32 mouse cellular contexts compared by ENCODE assay signal in genomic region chr13:34711410-34711809, GRCm38 (mm10). TPM values are rescaled to one million over a fixed set of nuclear protein-coding genes. Genes with fewer than 3 reads are reported as not detected.
A peak's percentile ranks its signal among the peaks of the same experiment; 100 is the strongest.
DNase-seq lines count a peak whose midpoint lies in the region; ATAC-seq and TF ChIP-seq lines count a peak whose summit lies in the region.
"Had no signal": no experiment of that assay in that cellular context is flagged by ENCODE, and none has a peak within 500 bp of the region (broad histone marks: within the 10 kb centered on the region; RNA-seq: fewer than 3 reads in every experiment).

No protein-coding gene starts in this region.

- H3K79me2 ChIP-seq in CH12.LX (replicated peaks; ENCODE audit: control insufficient read depth, extremely low read depth, insufficient read depth, poor library complexity, severe bottlenecking) = no peaks in the 10 kb centered on the region

- dilution Hi-C loops in CH12.LX (cut with MboI; ENCODE audit: extremely low pct_ligation_motif_present, extremely low pct_unique_long_range_greater_than_20kb, low sequenced_read_pairs) = no loop called here

- H3K36me3 ChIP-seq in kidney, postnatal 0 days (ENCODE audit: insufficient read depth, low read length) = no peaks in the 10 kb centered on the region
- no peaks in the 10 kb centered on the region for H3K36me3 ChIP-seq in kidney, embryonic 14.5 days (ENCODE audit: control insufficient read depth, insufficient read depth, low read length)
- H3K36me3 ChIP-seq in CH12.LX (replicated peaks in 1 of 2; ENCODE audit: control insufficient read depth in 1 of 2, insufficient read depth in 1 of 2, low read length in 1 of 2) = no peaks in the 10 kb centered on the region
- H3K36me3 ChIP-seq: embryonic facial prominence, embryonic 10.5 days; forebrain, embryonic 15.5 days; hindbrain, embryonic 15.5 days; limb, embryonic 12.5 days; neural tube, embryonic 12.5 days; stomach, embryonic 15.5 days had no signal

- in situ Hi-C loops in CH12.LX (cut with MboI; ENCODE audit: low pct_ligation_motif_present, low pct_unique_long_range_greater_than_20kb, low sequenced_read_pairs) = no loop called here

- no peak overlapping the region for H3K9ac ChIP-seq in kidney, postnatal 0 days (ENCODE audit: low read depth, low read length)
- no peak overlapping the region for H3K9ac ChIP-seq in kidney, embryonic 14.5 days (ENCODE audit: low read depth, low read length)
- H3K9ac ChIP-seq in CH12.LX (ENCODE audit: insufficient read depth, low read depth) = no peak overlapping the region
- H3K9ac ChIP-seq: forebrain, embryonic 15.5 days; hindbrain, embryonic 15.5 days; limb, embryonic 12.5 days; liver, postnatal 0 days; neural tube, embryonic 12.5 days; stomach, embryonic 15.5 days had no signal

- DNase-seq in kidney, postnatal 0 days (ENCODE audit: low spot score) = no peak
- DNase-seq in CH12.LX (ENCODE audit: extremely low read depth) (peak; percentile 52), R1 (ENCODE audit: low read depth, low spot score) (peak; percentile 20)
- DNase-seq in right cerebral cortex, postnatal 14 days = no peak
- no peak for DNase-seq in thymus, postnatal 10 days (ENCODE audit: low spot score in 2 of 2)
- no peak for DNase-seq in frontal cortex, postnatal 14 days (ENCODE audit: low spot score in 2 of 2)
- DNase-seq: adrenal gland, postnatal 25 days; cerebellum, adult 9-10 months; gastrocnemius, postnatal 36 days; heart, postnatal 4 days; kidney, adult 8-10 months; layer of hippocampus, postnatal 36 days; liver, postnatal 0 days; lung, postnatal 14 days; midbrain, embryonic 14.5 days; right cerebral cortex, postnatal 4 days; thymus, adult 18-20 months; thymus, postnatal 4 days had no signal

- no peak for TF ChIP-seq POLR2A in CH12.LX (IDR thresholded peaks at IDR 0.05; ENCODE audit: low read depth, low read length)

- TF ChIP-seq CTCF in kidney, postnatal 0 days (IDR thresholded peaks at IDR 0.05; ENCODE audit: low read depth) = peak; percentile 16; the same call in 1 of the 2 replicates
- peak in 1 of 2 experiments; percentile 22; a peak in 2 of 4 replicates for TF ChIP-seq CTCF in CH12.LX (conservative IDR thresholded peaks at IDR 0.05 in 1 of 2, IDR thresholded peaks at IDR 0.05 in 1 of 2; ENCODE audit: low read depth in 2 of 2, low read length in 2 of 2)

- no peak overlapping the region for H3K27ac ChIP-seq in kidney, postnatal 0 days
- H3K27ac ChIP-seq in kidney, embryonic 14.5 days (ENCODE audit: low read depth, low read length) = no peak overlapping the region
- no peak overlapping the region for H3K27ac ChIP-seq in CH12.LX (ENCODE audit: insufficient read depth, low read depth)
- H3K27ac ChIP-seq: embryonic facial prominence, embryonic 10.5 days; forebrain, embryonic 15.5 days; hindbrain, embryonic 15.5 days; layer of hippocampus, adult 2 months; limb, embryonic 12.5 days; neural tube, embryonic 12.5 days; stomach, embryonic 15.5 days had no signal

- no peak overlapping the region for H3K4me2 ChIP-seq in kidney, postnatal 0 days (ENCODE audit: low read length)
- H3K4me2 ChIP-seq in kidney, embryonic 14.5 days (replicated peaks; ENCODE audit: low read depth, low read length) = no peak overlapping the region
- H3K4me2 ChIP-seq in CH12.LX (ENCODE audit: insufficient read depth, low read depth, poor library complexity, severe bottlenecking) = no peak overlapping the region
- H3K4me2 ChIP-seq: forebrain, embryonic 15.5 days; hindbrain, embryonic 15.5 days; limb, embryonic 12.5 days; liver, embryonic 11.5 days; neural tube, embryonic 12.5 days; stomach, embryonic 15.5 days had no signal

- no peaks in the 10 kb centered on the region for H3K4me1 ChIP-seq in kidney, postnatal 0 days (replicated peaks; ENCODE audit: insufficient read depth, low read length)
- H3K4me1 ChIP-seq in kidney, embryonic 14.5 days (ENCODE audit: control insufficient read depth, insufficient read depth, low read length) = peaks cover 7% of the 10 kb centered on the region; the same call in 1 of the 2 replicates
- H3K4me1 ChIP-seq in CH12.LX (ENCODE audit: control insufficient read depth in 1 of 2, insufficient read depth in 2 of 2) = peaks cover 7 to 17% of the 10 kb centered on the region in 2 experiments
- H3K4me1 ChIP-seq: embryonic facial prominence, embryonic 10.5 days; forebrain, embryonic 15.5 days; hindbrain, embryonic 15.5 days; neural tube, embryonic 12.5 days; stomach, embryonic 15.5 days had no signal

- no peak overlapping the region for H3K4me3 ChIP-seq in kidney, postnatal 0 days (replicated peaks; ENCODE audit: low read depth, low read length)
- H3K4me3 ChIP-seq in kidney, embryonic 14.5 days (ENCODE audit: low read length) = no peak overlapping the region
- H3K4me3 ChIP-seq in CH12.LX (replicated peaks in 1 of 3; ENCODE audit: low read depth in 2 of 3, low read length in 2 of 3, poor library complexity in 1 of 3) = no peak overlapping the region
- H3K4me3 ChIP-seq: embryonic facial prominence, embryonic 10.5 days; forebrain, embryonic 15.5 days; hindbrain, embryonic 15.5 days; layer of hippocampus, adult 2 months; limb, embryonic 12.5 days; neural tube, embryonic 12.5 days; stomach, embryonic 15.5 days had no signal

- no peak for TF ChIP-seq EP300 in CH12.LX (IDR thresholded peaks at IDR 0.05; ENCODE audit: low read length)

- no peaks in the 10 kb centered on the region for H3K27me3 ChIP-seq in kidney, postnatal 0 days (ENCODE audit: insufficient read depth, low read length)
- no peaks in the 10 kb centered on the region for H3K27me3 ChIP-seq in kidney, embryonic 14.5 days (ENCODE audit: control insufficient read depth, insufficient read depth, low read length)
- no peaks in the 10 kb centered on the region for H3K27me3 ChIP-seq in CH12.LX (replicated peaks)
- H3K27me3 ChIP-seq: forebrain, embryonic 15.5 days; hindbrain, embryonic 15.5 days; limb, embryonic 12.5 days; neural tube, embryonic 12.5 days; stomach, embryonic 15.5 days had no signal

- no peak for ATAC-seq in kidney, postnatal 0 days (replicated peaks; ENCODE audit: low FRiP score, low read depth)
- no peak for ATAC-seq in kidney, embryonic 14.5 days (ENCODE audit: low FRiP score, low TSS enrichment)
- ATAC-seq: forebrain, embryonic 15.5 days; liver, postnatal 0 days had no signal

- peak; percentile 12 for TF ChIP-seq RAD21 in CH12.LX (IDR thresholded peaks at IDR 0.05; ENCODE audit: low read depth, low read length)

- WGBS in kidney, postnatal 0 days = 83% methylated on average over 4 of the region's 4 CpGs
- 82% methylated on average over 4 of the region's 4 CpGs for WGBS in kidney, embryonic 14.5 days

- H3K9me3 ChIP-seq in kidney, postnatal 0 days (replicated peaks; ENCODE audit: low read length) = no peaks in the 10 kb centered on the region
- H3K9me3 ChIP-seq in kidney, embryonic 14.5 days (ENCODE audit: control insufficient read depth, low read length) = no peaks in the 10 kb centered on the region
- no peaks in the 10 kb centered on the region for H3K9me3 ChIP-seq in CH12.LX (replicated peaks; ENCODE audit: low read length)
- H3K9me3 ChIP-seq: embryonic facial prominence, embryonic 10.5 days; forebrain, embryonic 15.5 days; hindbrain, embryonic 15.5 days; limb, embryonic 12.5 days; neural tube, embryonic 12.5 days; stomach, embryonic 15.5 days had no signal

TF ChIP-seq in CH12.LX, 34 proteins besides CTCF, POLR2A, EP300 and RAD21:
- TF ChIP-seq MAFK (IDR thresholded peaks at IDR 0.05; ENCODE audit: insufficient replicate concordance, low read length) (peak; percentile 52; the same call in 1 of the 2 replicates), SMC3 (IDR thresholded peaks at IDR 0.05; ENCODE audit: low read depth, low read length) (peak; percentile 18; the same call in 1 of the 2 replicates), MAX (IDR thresholded peaks at IDR 0.05; ENCODE audit: low read length) (no peak)

RNA-seq across cellular contexts. Expression of gene Fam50b, which starts 23.2 kb away (rescaled TPM):
- polyA plus RNA-seq in kidney, postnatal 0 days (2015; fragmentation: Nextera tagmentation; extraction: Ambion mirVana) = not detected in 2 replicates
- polyA plus RNA-seq in kidney, embryonic 14.5 days (2014; fragmentation: Nextera tagmentation; extraction: Ambion mirVana) = not detected in 2 replicates
- total RNA-seq in CH12.LX (2012; rRNA removed) (0.08 and 0.13 TPM in 2 replicates), CH12.LX (2014; rRNA removed) (0.24 TPM in 1 of 2 replicates, not detected in the other)
- not detected in 2 replicates for polyA plus RNA-seq in CH12.LX (2012; ENCODE audit: insufficient read length, low read depth)
- total RNA-seq: adrenal gland, postnatal 25 days; gastrocnemius, adult 18-20 months; gastrocnemius, postnatal 36 days; heart, postnatal 4 days; layer of hippocampus, adult 2 months; layer of hippocampus, postnatal 36 days; left cerebral cortex, postnatal 10 days; megakaryocyte-erythroid progenitor cell, adult 5-6 weeks had no signal
- polyA plus RNA-seq: embryonic facial prominence, embryonic 10.5 days; forebrain, embryonic 15.5 days; heart, embryonic 16.5 days; hindbrain, embryonic 15.5 days; intestine, embryonic 14.5 days; limb, embryonic 12.5 days; liver, embryonic 11.5 days; midbrain, embryonic 14.5 days; neural tube, embryonic 12.5 days; stomach, embryonic 15.5 days had no signal

RNA-seq across cellular contexts. Expression of gene Pxdc1, which starts 58.1 kb away (rescaled TPM):
- 12.2 and 12.4 TPM in 2 replicates for polyA plus RNA-seq in kidney, postnatal 0 days (2015; fragmentation: Nextera tagmentation; extraction: Ambion mirVana)
- polyA plus RNA-seq in kidney, embryonic 14.5 days (2014; fragmentation: Nextera tagmentation; extraction: Ambion mirVana) = 7.8 and 9.4 TPM in 2 replicates
- not detected in 2 replicates for total RNA-seq in CH12.LX (2012; rRNA removed)
- not detected in 2 replicates for total RNA-seq in CH12.LX (2014; rRNA removed)
- polyA plus RNA-seq in CH12.LX (2012; ENCODE audit: insufficient read length, low read depth) = not detected in 2 replicates
- total RNA-seq: megakaryocyte-erythroid progenitor cell, adult 5-6 weeks had no signal

Comparison
In these comparisons a context has a peak if more than half of its experiments do, and no peak if none do; other contexts are left out.
1. DNase-seq: peak in CH12.LX (single experiment) and R1 (single experiment); none in kidney, postnatal 0 days (single experiment), right cerebral cortex, postnatal 14 days (single experiment), thymus, postnatal 10 days (0 of 2) and frontal cortex, postnatal 14 days (0 of 2).